15 mouse cellular contexts compared by ENCODE assay signal in genomic region chr5:126097262-126097628, GRCm38 (mm10).
"Had no signal": no experiment of that assay in that cellular context is flagged by ENCODE, and none has a peak within 500 bp of the region (broad histone marks: within the 10 kb centered on the region; RNA-seq: fewer than 3 reads in every experiment).

No protein-coding gene starts in this region.

- DNase-seq: liver, postnatal 0 days; lung, adult 2 months; lung, postnatal 14 days; lung, postnatal 36 days; thymus, adult 2 months; thymus, postnatal 25 days; thymus, postnatal 4 days had no signal

- H3K4me1 ChIP-seq: megakaryocyte, embryonic 14.5 days; neural tube, embryonic 12.5 days; stomach, embryonic 15.5 days had no signal

- H3K4me2 ChIP-seq: midbrain, embryonic 11.5 days; midbrain, embryonic 13.5 days; midbrain, embryonic 15.5 days; neural tube, embryonic 12.5 days; stomach, embryonic 15.5 days had no signal

- H3K9ac ChIP-seq: liver, postnatal 0 days; midbrain, embryonic 13.5 days; midbrain, embryonic 15.5 days; neural tube, embryonic 12.5 days; stomach, embryonic 15.5 days had no signal

- H3K36me3 ChIP-seq: midbrain, embryonic 13.5 days; midbrain, embryonic 15.5 days; neural tube, embryonic 12.5 days; stomach, embryonic 15.5 days had no signal

- H3K4me3 ChIP-seq: megakaryocyte, embryonic 14.5 days; midbrain, embryonic 13.5 days; midbrain, embryonic 15.5 days; neural tube, embryonic 12.5 days; stomach, embryonic 15.5 days had no signal

- H3K9me3 ChIP-seq: midbrain, embryonic 13.5 days; midbrain, embryonic 15.5 days; neural tube, embryonic 12.5 days; stomach, embryonic 15.5 days had no signal

- H3K27me3 ChIP-seq: megakaryocyte, embryonic 14.5 days; midbrain, embryonic 13.5 days; midbrain, embryonic 15.5 days; neural tube, embryonic 12.5 days; stomach, embryonic 15.5 days had no signal

- H3K27ac ChIP-seq: macrophage; midbrain, embryonic 13.5 days; midbrain, embryonic 15.5 days; neural tube, embryonic 12.5 days; stomach, embryonic 15.5 days; stomach, postnatal 0 days had no signal

- ATAC-seq: liver, postnatal 0 days; midbrain, embryonic 13.5 days; midbrain, embryonic 15.5 days had no signal
